Mouse (Mus musculus): ENCODE measurements around the gene Angptl1. TPM values are rescaled to one million over a fixed set of nuclear protein-coding genes. Genes with fewer than 3 reads are reported as not detected.

Angptl1 gene
- polyA plus RNA-seq, 1 experiment, result 0.04 TPM

DNA sequence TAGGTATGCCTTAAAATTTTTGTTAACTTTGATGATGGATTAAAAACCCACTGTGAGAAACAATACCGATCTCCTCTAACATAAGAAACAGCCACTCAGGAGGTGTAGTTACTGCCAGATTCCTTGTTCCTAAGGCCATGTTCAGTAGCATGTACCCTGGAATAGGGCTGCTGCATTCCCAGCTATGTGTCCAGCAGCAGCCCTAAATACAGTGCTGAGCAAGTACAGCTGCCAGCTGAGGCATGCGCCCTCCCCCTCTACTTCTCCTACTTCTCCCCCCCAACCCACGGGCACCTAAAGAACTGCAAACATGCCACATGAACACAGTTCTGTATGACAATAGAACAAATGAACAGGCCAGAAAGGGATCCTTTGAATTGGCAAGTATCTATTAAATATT is 25.4 kb downstream of the Angptl1 start:
- Histone ChIP-seq H3K79me2 (ENCODE audit: control insufficient read depth, insufficient read depth) (no peaks in the 10 kb centered on the region), H3K4me3 (no peak overlapping the region), H3K27me3 (ENCODE audit: control insufficient read depth, insufficient read depth, insufficient read length) (no peaks in the 10 kb centered on the region), H3K4me2 (ENCODE audit: low read depth) (no peak overlapping the region), H3K36me3 (ENCODE audit: control insufficient read depth, insufficient read depth) (no peaks in the 10 kb centered on the region), H3ac (ENCODE audit: control insufficient read depth, insufficient read length) (no peak overlapping the region)
- TF ChIP-seq E2F4 (IDR thresholded peaks at IDR 0.05; ENCODE audit: insufficient read depth) (no peak), POLR2AphosphoS2 (IDR thresholded peaks at IDR 0.05; ENCODE audit: insufficient read length, low read depth) (no peak), USF1 (IDR thresholded peaks at IDR 0.05; ENCODE audit: low read depth) (no peak), TCF3 (IDR thresholded peaks at IDR 0.05; ENCODE audit: insufficient read length, low read depth) (no peak), MYOD1 (IDR thresholded peaks at IDR 0.05; ENCODE audit: control insufficient read depth in 1 of 3, insufficient read length in 2 of 3, low read depth in 2 of 3) (peak in 1 of 3 experiments; percentile 30), SRF (IDR thresholded peaks at IDR 0.05; ENCODE audit: control insufficient read depth, insufficient read length, low read depth) (no peak), MAX (IDR thresholded peaks at IDR 0.05; ENCODE audit: low read depth) (no peak), CEBPB (IDR thresholded peaks at IDR 0.05; ENCODE audit: insufficient read depth, poor library complexity, severe bottlenecking) (no peak), MYOG (IDR thresholded peaks at IDR 0.05; ENCODE audit: control insufficient read depth in 1 of 3, insufficient read depth in 1 of 3, insufficient read length in 2 of 3, low read depth in 2 of 3) (peak in 1 of 3 experiments; percentile 42), REST (IDR thresholded peaks at IDR 0.05; ENCODE audit: insufficient read depth, insufficient read length) (no peak), POLR2A (IDR thresholded peaks at IDR 0.05; ENCODE audit: insufficient read length, low read depth) (no peak), TCF12 (IDR thresholded peaks at IDR 0.05; ENCODE audit: insufficient read depth, poor library complexity, severe bottlenecking) (no peak)

DNA sequence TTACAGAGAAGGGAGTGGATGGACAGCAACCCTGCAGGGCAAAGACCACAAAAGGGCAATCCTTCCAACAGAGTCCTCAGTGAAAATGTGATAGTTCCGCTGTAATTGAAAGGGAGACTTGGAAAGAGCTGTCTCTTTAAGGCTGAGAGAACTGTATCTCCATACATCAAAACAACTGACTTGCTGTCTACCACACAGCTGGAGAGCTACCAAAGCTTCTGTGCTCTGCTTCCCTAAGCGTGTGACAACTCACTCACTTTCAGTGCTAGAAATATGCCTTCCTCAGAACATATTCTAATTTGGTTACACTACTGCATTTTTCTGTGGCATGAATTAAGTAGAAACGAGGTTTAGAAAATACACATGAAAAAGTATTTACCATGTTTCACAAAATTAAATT is 25.9 kb downstream of the Angptl1 start:
- TF ChIP-seq REST (IDR thresholded peaks at IDR 0.05; ENCODE audit: insufficient read depth, insufficient read length), result no peak
- TF ChIP-seq MAX (IDR thresholded peaks at IDR 0.05; ENCODE audit: low read depth), result no peak
- no peak for TF ChIP-seq SRF (IDR thresholded peaks at IDR 0.05; ENCODE audit: control insufficient read depth, insufficient read length, low read depth)
- no peak for TF ChIP-seq POLR2AphosphoS2 (IDR thresholded peaks at IDR 0.05; ENCODE audit: insufficient read length, low read depth)
- no peak for TF ChIP-seq CEBPB (IDR thresholded peaks at IDR 0.05; ENCODE audit: insufficient read depth, poor library complexity, severe bottlenecking)
- TF ChIP-seq TCF12 (IDR thresholded peaks at IDR 0.05; ENCODE audit: insufficient read depth, poor library complexity, severe bottlenecking), result no peak
- TF ChIP-seq MYOD1 (IDR thresholded peaks at IDR 0.05; ENCODE audit: control insufficient read depth in 1 of 3, insufficient read length in 2 of 3, low read depth in 2 of 3), result no peak
- no peak for TF ChIP-seq MYOG (IDR thresholded peaks at IDR 0.05; ENCODE audit: control insufficient read depth in 1 of 3, insufficient read depth in 1 of 3, insufficient read length in 2 of 3, low read depth in 2 of 3)
- no peak for TF ChIP-seq TCF3 (IDR thresholded peaks at IDR 0.05; ENCODE audit: insufficient read length, low read depth)
- TF ChIP-seq USF1 (IDR thresholded peaks at IDR 0.05; ENCODE audit: low read depth), result no peak
- TF ChIP-seq E2F4 (IDR thresholded peaks at IDR 0.05; ENCODE audit: insufficient read depth), result no peak
- TF ChIP-seq POLR2A (IDR thresholded peaks at IDR 0.05; ENCODE audit: insufficient read length, low read depth), result no peak
- no peaks in the 10 kb centered on the region for H3K79me2 ChIP-seq (ENCODE audit: control insufficient read depth, insufficient read depth)
- no peak overlapping the region for H3ac ChIP-seq (ENCODE audit: control insufficient read depth, insufficient read length)
- no peaks in the 10 kb centered on the region for H3K27me3 ChIP-seq (ENCODE audit: control insufficient read depth, insufficient read depth, insufficient read length)
- H3K4me2 ChIP-seq (ENCODE audit: low read depth), result no peak overlapping the region
- H3K36me3 ChIP-seq (ENCODE audit: control insufficient read depth, insufficient read depth), result no peaks in the 10 kb centered on the region
- no peak overlapping the region for H3K4me3 ChIP-seq

DNA sequence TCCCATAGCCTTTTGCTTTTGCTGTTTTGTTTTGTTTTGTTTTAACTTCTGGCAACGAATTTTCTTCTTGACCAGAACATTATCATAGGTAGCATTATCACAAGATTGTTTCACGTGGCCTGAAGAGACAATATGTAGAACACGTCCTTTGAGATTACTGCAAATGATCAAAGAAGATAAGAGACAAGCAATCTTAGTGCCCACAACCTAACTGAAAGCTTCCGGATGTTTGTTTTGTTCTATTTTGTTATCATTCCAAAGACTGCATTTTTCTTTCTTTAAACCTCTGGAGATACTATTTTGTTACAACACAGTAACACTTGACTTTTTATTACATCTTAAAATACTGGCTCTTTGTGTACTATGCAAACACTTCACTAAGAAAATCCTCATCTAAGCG is 31.7 kb downstream of the Angptl1 start:
- Histone ChIP-seq H3K4me3 (no peak overlapping the region), H3K36me3 (ENCODE audit: control insufficient read depth, insufficient read depth) (no peaks in the 10 kb centered on the region), H3K27me3 (ENCODE audit: control insufficient read depth, insufficient read depth, insufficient read length) (no peaks in the 10 kb centered on the region), H3ac (ENCODE audit: control insufficient read depth, insufficient read length) (no peak overlapping the region), H3K4me2 (ENCODE audit: low read depth) (no peak overlapping the region), H3K79me2 (ENCODE audit: control insufficient read depth, insufficient read depth) (no peaks in the 10 kb centered on the region)
- no peak for TF ChIP-seq REST (IDR thresholded peaks at IDR 0.05; ENCODE audit: insufficient read depth, insufficient read length)
- TF ChIP-seq E2F4 (IDR thresholded peaks at IDR 0.05; ENCODE audit: insufficient read depth), result no peak
- no peak for TF ChIP-seq MYOD1 (IDR thresholded peaks at IDR 0.05; ENCODE audit: control insufficient read depth in 1 of 3, insufficient read length in 2 of 3, low read depth in 2 of 3)
- no peak for TF ChIP-seq POLR2A (IDR thresholded peaks at IDR 0.05; ENCODE audit: insufficient read length, low read depth)
- no peak for TF ChIP-seq TCF3 (IDR thresholded peaks at IDR 0.05; ENCODE audit: insufficient read length, low read depth)
- no peak for TF ChIP-seq MYOG (IDR thresholded peaks at IDR 0.05; ENCODE audit: control insufficient read depth in 1 of 3, insufficient read depth in 1 of 3, insufficient read length in 2 of 3, low read depth in 2 of 3)
- TF ChIP-seq USF1 (IDR thresholded peaks at IDR 0.05; ENCODE audit: low read depth), result no peak
- no peak for TF ChIP-seq TCF12 (IDR thresholded peaks at IDR 0.05; ENCODE audit: insufficient read depth, poor library complexity, severe bottlenecking)

- H3K4me2 ChIP-seq (ENCODE audit: low read depth), result no peak overlapping the region
- H3K79me2 ChIP-seq (ENCODE audit: control insufficient read depth, insufficient read depth), result no peaks in the 10 kb centered on the region
- no peaks in the 10 kb centered on the region for H3K27me3 ChIP-seq (ENCODE audit: control insufficient read depth, insufficient read depth, insufficient read length)
- no peak overlapping the region for H3K4me3 ChIP-seq
- TF ChIP-seq MYOG (IDR thresholded peaks at IDR 0.05; ENCODE audit: control insufficient read depth in 1 of 3, insufficient read depth in 1 of 3, insufficient read length in 2 of 3, low read depth in 2 of 3), result no peak
- no peak for TF ChIP-seq E2F4 (IDR thresholded peaks at IDR 0.05; ENCODE audit: insufficient read depth)
- TF ChIP-seq MYOD1 (IDR thresholded peaks at IDR 0.05; ENCODE audit: control insufficient read depth in 1 of 3, insufficient read length in 2 of 3, low read depth in 2 of 3), result no peak
- no peak for TF ChIP-seq SRF (IDR thresholded peaks at IDR 0.05; ENCODE audit: control insufficient read depth, insufficient read length, low read depth)
- TF ChIP-seq REST (IDR thresholded peaks at IDR 0.05; ENCODE audit: insufficient read depth, insufficient read length), result no peak
- TF ChIP-seq MAX (IDR thresholded peaks at IDR 0.05; ENCODE audit: low read depth), result no peak
- no peak for TF ChIP-seq USF1 (IDR thresholded peaks at IDR 0.05; ENCODE audit: low read depth)
- no peak for TF ChIP-seq TCF12 (IDR thresholded peaks at IDR 0.05; ENCODE audit: insufficient read depth, poor library complexity, severe bottlenecking)
- no peak for TF ChIP-seq POLR2A (IDR thresholded peaks at IDR 0.05; ENCODE audit: insufficient read length, low read depth)
- no peak for TF ChIP-seq TCF3 (IDR thresholded peaks at IDR 0.05; ENCODE audit: insufficient read length, low read depth)
- no peak for TF ChIP-seq POLR2AphosphoS2 (IDR thresholded peaks at IDR 0.05; ENCODE audit: insufficient read length, low read depth)
- no peak for TF ChIP-seq CEBPB (IDR thresholded peaks at IDR 0.05; ENCODE audit: insufficient read depth, poor library complexity, severe bottlenecking)
- H3K36me3 ChIP-seq (ENCODE audit: control insufficient read depth, insufficient read depth), result no peaks in the 10 kb centered on the region
- H3ac ChIP-seq (ENCODE audit: control insufficient read depth, insufficient read length), result no peak overlapping the region
These were observed 32.3 kb downstream of the Angptl1 start for GRCm38 (mm10) chr1:156870616-156871015.
